Mouse (Mus musculus) lung, postnatal 0 days (tissue): Measurements from ENCODE around the gene Cabp4. TPM values are rescaled to one million over a fixed set of nuclear protein-coding genes. Genes with fewer than 3 reads are reported as not detected.

Experiments
- ATAC-seq: fragments of 200-750 bp; cut with Nextera tagmentation; 2 replicates; pipeline ENCODE4 v1.8.0; 2017; ENCODE audit warnings: moderate library complexity
- DNase-seq: peaks from one replicate; pipeline ENCODE4 v3.0.0-alpha.2; 2016; ENCODE audit warnings: low spot score
- H3K27ac ChIP-seq: fragments of 300-500 bp; sonication (generic); 2 replicates; pipeline ENCODE4 v1.5.1; 2014; ENCODE audit warnings: antibody characterized with exemption, mild to moderate bottlenecking, low read length, mixed read lengths
- H3K27me3 ChIP-seq: fragments of 300-500 bp; sonication (generic); replicated peaks from 2 replicates; pipeline ENCODE4 v1.6.1; 2014; ENCODE audit warnings: low read length, mixed read lengths; ENCODE audit not compliant: insufficient read depth
- H3K36me3 ChIP-seq: fragments of 300-500 bp; sonication (generic); 2 replicates; pipeline ENCODE4 v1.6.1; 2014; ENCODE audit warnings: low read length, mixed read lengths; ENCODE audit not compliant: insufficient read depth
- H3K4me1 ChIP-seq: fragments of 300-500 bp; sonication (generic); 2 replicates; pipeline ENCODE4 v1.6.1; 2014; ENCODE audit warnings: antibody characterized with exemption, low read depth, low read length, mixed read lengths; ENCODE audit not compliant: insufficient read depth
- H3K4me2 ChIP-seq: fragments of 300-500 bp; sonication (generic); replicated peaks from 2 replicates; pipeline ENCODE4 v1.6.1; 2014; ENCODE audit warnings: low read depth, mild to moderate bottlenecking, low read length, moderate library complexity, mixed read lengths
- H3K4me3 ChIP-seq: fragments of 300-500 bp; sonication (generic); 2 replicates; pipeline ENCODE4 v1.5.1; 2014; ENCODE audit warnings: low read depth, low read length
- H3K9ac ChIP-seq: fragments of 300-500 bp; sonication (generic); replicated peaks from 2 replicates; pipeline ENCODE4 v1.6.1; 2014; ENCODE audit warnings: low read depth, mild to moderate bottlenecking
- H3K9me3 ChIP-seq: fragments of 300-500 bp; sonication (generic); 2 replicates; pipeline ENCODE4 v1.6.1; 2016; ENCODE audit warnings: low read length, mixed read lengths
- CTCF ChIP-seq: IDR thresholded peaks from 2 replicates; pipeline ENCODE4 v1.5.1; 2016; ENCODE audit warnings: antibody characterized with exemption, mild to moderate bottlenecking
- EP300 ChIP-seq: IDR thresholded peaks from 2 replicates; pipeline ENCODE4 v1.6.1; 2016; ENCODE audit warnings: antibody characterized with exemption, mild to moderate bottlenecking, control low read depth
- WGBS: fragments of 180-500 bp; shearing (Covaris S2); extraction: QIAGEN DNeasy Blood & Tissue Kit; methylation state at CpG from one replicate; pipeline ENCODE4 v1.1.7; 2014; 5-methylcytosine and 5-hydroxymethylcytosine counted together
- polyA plus RNA-seq: library from polyadenylated mRNA; unstranded; fragments of >200 nt; fragmentation: Nextera tagmentation; extraction: Ambion mirVana; gene quantifications from 2 replicates; pipeline ENCODE4 v1.2.1, GENCODE M21; 2015

Cabp4 gene
- polyA plus RNA-seq, 1 experiment from 2014 or later, result 0.10 TPM

GRCm38 (mm10) chr19:4145936-4146335, 2.1 kb upstream of the Cabp4 start:
- H3K4me3 ChIP-seq, result no peak overlapping the region
- H3K36me3 ChIP-seq, result no peaks in the 10 kb centered on the region; the same call in 1 of the 2 replicates
- H3K4me2 ChIP-seq, result no peak overlapping the region
- H3K27ac ChIP-seq, result no peak overlapping the region
- DNase-seq (no peak), ATAC-seq (no peak)
- no peaks in the 10 kb centered on the region for H3K9me3 ChIP-seq
- no peak overlapping the region for H3K9ac ChIP-seq
- peaks cover 12% of the 10 kb centered on the region; the same call in 1 of the 2 replicates for H3K4me1 ChIP-seq
- H3K27me3 ChIP-seq, result no peaks in the 10 kb centered on the region
- TF ChIP-seq EP300, result no peak
- no peak for TF ChIP-seq CTCF
- WGBS, result 91% methylated on average over 5 of the region's 5 CpGs

DNA sequence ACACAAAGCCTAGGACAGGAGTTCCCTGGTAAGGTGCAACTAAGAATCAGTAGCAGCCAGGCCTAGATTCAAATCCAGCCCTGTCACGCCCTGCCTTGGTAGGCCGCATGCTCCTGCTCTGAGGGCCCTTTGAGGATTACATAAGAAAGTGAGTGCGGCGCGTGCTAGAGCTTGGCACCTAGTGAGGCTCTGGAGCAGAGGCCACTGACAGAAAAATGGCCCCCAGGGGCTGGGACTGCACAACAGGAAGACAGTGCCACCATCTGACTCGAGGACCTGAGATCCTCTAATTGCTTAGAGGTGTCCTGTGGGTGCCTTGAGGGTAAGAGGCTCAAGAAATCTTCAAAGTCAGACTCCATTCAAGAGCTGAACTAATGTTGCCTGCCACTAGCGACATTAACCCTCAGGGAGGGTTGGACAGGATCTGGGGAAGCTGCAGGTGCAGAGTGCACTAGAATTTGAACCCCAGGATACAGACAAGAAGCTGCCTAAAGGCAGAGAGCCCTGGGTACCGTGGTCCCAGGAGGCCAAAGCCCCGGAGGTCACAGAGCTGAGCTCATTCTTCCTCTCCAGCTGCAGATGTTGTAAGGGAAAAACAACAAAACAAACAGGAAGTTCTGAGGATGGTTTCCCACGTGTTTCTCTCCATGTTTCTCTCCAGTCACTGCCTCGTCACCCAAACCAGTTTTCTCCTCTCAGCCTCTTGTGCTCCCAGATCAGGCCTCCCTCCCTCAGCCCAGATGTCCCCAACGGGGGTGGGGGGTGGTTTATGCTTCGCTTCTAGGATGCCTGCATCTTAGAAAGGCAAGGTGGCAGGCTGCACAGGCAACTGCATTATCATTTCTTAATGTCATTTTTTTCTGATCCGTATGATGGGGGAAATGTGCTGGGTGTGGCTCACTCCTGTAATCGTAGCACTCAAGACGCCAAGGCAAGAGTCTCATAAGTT, 991 bp upstream of the Cabp4 start:
- peaks cover 12% of the 10 kb centered on the region; the same call in 1 of the 2 replicates for H3K4me1 ChIP-seq
- H3K9me3 ChIP-seq, result no peaks in the 10 kb centered on the region
- no peaks in the 10 kb centered on the region for H3K27me3 ChIP-seq
- peak overlapping the region; percentile 43 for H3K27ac ChIP-seq
- no peak overlapping the region for H3K9ac ChIP-seq
- DNase-seq (peak; percentile 35), ATAC-seq (no peak)
- WGBS, result 64% methylated on average over 16 of the region's 16 CpGs
- no peak overlapping the region for H3K4me2 ChIP-seq
- no peak overlapping the region for H3K4me3 ChIP-seq
- TF ChIP-seq CTCF (no peak), EP300 (no peak)
- H3K36me3 ChIP-seq, result no peaks in the 10 kb centered on the region

DNA sequence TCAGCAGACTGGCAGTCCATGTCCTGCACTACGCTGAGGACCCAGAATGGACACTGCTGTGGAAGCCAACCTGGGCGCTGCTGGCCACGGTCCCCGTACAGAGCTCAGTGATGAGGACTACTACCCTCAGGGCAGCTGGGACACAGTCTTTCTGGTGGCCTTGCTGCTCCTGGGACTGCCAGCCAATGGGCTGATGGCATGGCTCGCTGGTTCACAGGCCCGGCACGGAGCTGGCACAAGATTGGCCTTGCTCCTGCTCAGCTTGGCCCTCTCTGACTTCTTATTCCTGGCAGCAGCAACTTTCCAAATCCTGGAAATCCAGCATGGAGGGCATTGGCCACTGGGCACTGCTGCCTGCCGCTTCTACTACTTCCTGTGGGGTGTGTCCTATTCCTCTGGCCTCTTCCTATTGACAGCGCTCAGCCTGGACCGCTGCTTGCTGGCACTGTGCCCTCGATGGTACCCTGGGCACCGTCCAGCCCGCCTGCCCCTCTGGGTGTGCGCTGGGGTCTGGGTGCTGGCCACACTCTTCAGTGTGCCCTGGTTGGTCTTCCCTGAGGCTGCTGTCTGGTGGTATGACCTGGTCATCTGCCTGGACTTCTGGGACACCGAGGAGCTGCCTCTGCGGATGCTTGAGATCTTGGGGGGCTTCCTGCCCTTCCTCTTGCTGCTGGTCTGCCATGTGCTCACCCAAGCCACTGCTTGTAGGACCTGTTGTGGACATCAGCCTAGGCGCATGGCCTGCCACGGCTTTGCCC, 1.2 kb downstream of the Cabp4 start:
- Histone ChIP-seq H3K4me1 (peaks cover 1% of the 10 kb centered on the region; the same call in 1 of the 2 replicates), H3K4me2 (no peak overlapping the region), H3K27me3 (no peaks in the 10 kb centered on the region), H3K27ac (no peak overlapping the region), H3K9me3 (no peaks in the 10 kb centered on the region), H3K9ac (no peak overlapping the region), H3K4me3 (no peak overlapping the region), H3K36me3 (no peaks in the 10 kb centered on the region)
- DNase-seq, result no peak
- ATAC-seq, result peak; percentile 40; the same call in 1 of the 2 replicates
- WGBS, result 83% methylated on average over 18 of the region's 18 CpGs
- TF ChIP-seq CTCF (no peak), EP300 (no peak)

DNA sequence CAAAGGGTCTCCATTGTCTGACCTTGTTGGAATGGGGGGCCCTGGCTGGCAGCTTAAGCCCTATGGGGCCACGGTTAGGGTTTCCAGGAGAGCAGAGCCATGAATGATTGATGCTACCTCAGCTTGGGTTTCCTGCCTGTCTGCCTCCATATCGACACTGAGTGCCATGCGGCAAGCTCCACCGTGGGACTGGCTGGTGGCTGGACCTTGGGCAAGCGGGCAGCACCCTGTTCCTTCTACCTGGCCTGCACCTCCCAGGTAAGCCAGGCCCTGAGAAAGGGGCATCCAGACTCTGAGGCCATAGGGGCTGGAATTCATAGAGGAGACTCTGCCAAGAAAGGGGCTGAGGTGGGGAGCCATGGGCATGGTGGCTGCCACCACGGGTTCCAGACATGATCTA, 3.7 kb downstream of the Cabp4 start:
- H3K9ac ChIP-seq, result no peak overlapping the region
- no peaks in the 10 kb centered on the region for H3K9me3 ChIP-seq
- TF ChIP-seq CTCF (no peak), EP300 (no peak)
- no peaks in the 10 kb centered on the region for H3K36me3 ChIP-seq
- H3K27me3 ChIP-seq, result no peaks in the 10 kb centered on the region
- H3K27ac ChIP-seq, result no peak overlapping the region
- 72% methylated on average over 6 of the region's 6 CpGs for WGBS
- no peak overlapping the region for H3K4me3 ChIP-seq
- H3K4me1 ChIP-seq, result no peaks in the 10 kb centered on the region
- ATAC-seq (no peak), DNase-seq (no peak)
- H3K4me2 ChIP-seq, result no peak overlapping the region

- DNase-seq (no peak), ATAC-seq (no peak)
- WGBS, result 87% methylated on average over 2 of the region's 2 CpGs
- H3K4me1 ChIP-seq, result no peaks in the 10 kb centered on the region
- no peak within 1 kb of the TSS for H3K27ac ChIP-seq
- TF ChIP-seq EP300, result no peak
- TF ChIP-seq CTCF, result no peak
- H3K9ac ChIP-seq, result no peak within 1 kb of the TSS
- H3K36me3 ChIP-seq, result no peaks in the 10 kb centered on the region
- H3K4me2 ChIP-seq, result no peak within 1 kb of the TSS
- no peak within 1 kb of the TSS for H3K4me3 ChIP-seq
- H3K9me3 ChIP-seq, result no peaks in the 10 kb centered on the region
- no peaks in the 10 kb centered on the region for H3K27me3 ChIP-seq
Measured at GRCm38 (mm10) chr19:4139446-4139845, 4.4 kb downstream of the Cabp4 start, which contains the start of gene Gpr152. TSS of gene Gpr152 (plus strand) at chr19:4139787.

DNA sequence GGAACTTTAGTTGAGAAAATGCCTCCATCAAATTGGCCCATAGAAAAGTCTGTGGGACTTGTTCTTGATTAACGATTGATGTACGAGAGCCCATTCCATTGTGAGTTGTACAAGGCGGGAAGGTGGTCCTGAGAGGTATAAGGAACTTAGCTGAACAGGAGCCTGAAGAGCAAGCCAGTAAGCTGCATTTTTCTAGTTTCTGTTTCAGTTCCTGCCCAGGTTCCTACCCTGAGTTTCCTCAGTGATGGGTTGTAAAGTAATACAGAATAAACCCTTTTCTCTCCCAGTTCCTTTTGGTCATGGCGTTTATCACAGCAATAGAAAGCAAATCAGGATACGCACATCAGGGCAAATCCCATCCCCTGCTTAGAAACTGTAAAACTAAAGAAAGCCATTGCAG, 5.9 kb downstream of the Cabp4 start:
- DNase-seq (no peak), ATAC-seq (no peak)
- WGBS, result 73% methylated on average over 5 of the region's 5 CpGs
- no peak overlapping the region for H3K4me2 ChIP-seq
- no peaks in the 10 kb centered on the region for H3K27me3 ChIP-seq
- no peak overlapping the region for H3K9ac ChIP-seq
- no peaks in the 10 kb centered on the region for H3K4me1 ChIP-seq
- no peaks in the 10 kb centered on the region for H3K36me3 ChIP-seq
- H3K9me3 ChIP-seq, result no peaks in the 10 kb centered on the region
- no peak overlapping the region for H3K4me3 ChIP-seq
- TF ChIP-seq CTCF (no peak), EP300 (no peak)
- no peak overlapping the region for H3K27ac ChIP-seq
